Mouse (Mus musculus): ENCODE measurements around the gene Pdss1. TPM values are rescaled to one million over a fixed set of nuclear protein-coding genes. Genes with fewer than 3 reads are reported as not detected.

The Pdss1 gene
- 3.8 and 9.1 TPM in 2 replicates for polyA plus RNA-seq (2012; rRNA removed; ENCODE audit: low replicate concordance)

DNA sequence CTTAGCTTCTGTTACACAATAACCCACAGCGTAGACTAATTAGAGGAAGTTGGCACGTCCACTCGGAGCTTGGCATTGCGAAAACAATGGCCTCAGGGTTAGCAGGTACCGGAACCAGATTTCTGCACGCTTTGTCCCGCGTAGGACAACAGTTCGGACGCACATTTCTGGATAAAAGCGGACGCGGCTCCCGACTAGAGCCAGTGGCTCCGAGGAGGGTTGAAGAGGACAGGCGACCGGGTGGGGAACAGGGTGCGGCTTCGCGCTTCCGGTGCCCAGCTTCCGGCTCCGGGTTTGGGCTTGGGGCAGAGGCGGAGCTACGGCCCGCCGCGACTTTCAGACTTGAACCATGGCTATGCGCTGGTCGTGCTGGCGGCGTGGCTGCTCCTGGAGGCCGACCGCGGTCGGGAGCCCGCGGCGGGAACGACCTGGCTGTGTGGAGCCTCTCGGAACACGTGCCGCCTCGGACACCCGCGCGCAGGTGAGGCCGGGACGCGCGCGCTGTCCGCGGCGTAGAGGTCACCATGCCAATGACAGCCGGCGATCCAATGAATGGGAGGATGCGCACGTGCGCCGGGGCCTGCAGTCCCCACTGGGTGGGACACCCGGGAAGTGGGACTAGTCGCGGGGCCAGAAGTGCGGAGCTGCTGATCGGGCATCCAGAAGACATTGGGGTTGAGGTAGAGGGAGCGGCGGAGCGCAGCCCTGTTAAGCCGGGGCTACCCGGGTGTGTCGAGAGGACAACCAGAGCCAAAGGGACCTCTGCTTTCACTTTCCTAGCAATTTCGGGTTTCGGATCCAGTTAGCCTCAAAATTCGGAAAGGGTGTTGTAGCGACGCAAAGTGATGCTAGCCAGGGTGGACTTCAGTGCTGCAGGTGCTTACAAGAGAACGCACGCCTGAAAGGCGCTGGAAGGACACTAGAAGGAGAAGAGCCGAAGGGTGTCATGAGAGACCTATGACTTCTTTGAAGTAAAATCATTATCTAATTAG, at the start of gene Pdss1:
Gene Pdss1, plus strand, starts transcription at position 241 of the 992 bp plus-strand sequence.

Other genes with a start within 250 kb of the Pdss1 start
- gene Apbb1ip, start 121.4 kb upstream of the Pdss1 start, polyA plus RNA-seq (2012; rRNA removed; ENCODE audit: low replicate concordance) = 10.1 and 14.7 TPM in 2 replicates
- gene Abi1, start 144.7 kb downstream of the Pdss1 start, polyA plus RNA-seq (2012; rRNA removed; ENCODE audit: low replicate concordance) = 83.1 and 115 TPM in 2 replicates
- 10.0 and 13.8 TPM in 2 replicates for gene Acbd5, start 172.6 kb downstream of the Pdss1 start, polyA plus RNA-seq (2012; rRNA removed; ENCODE audit: low replicate concordance)